Mouse (Mus musculus) E14TG2a.4 (cell line): ENCODE results near the gene Tmem179b.

Experiments
- CTCF ChIP-seq: conservative IDR thresholded peaks from 2 replicates; pipeline ENCODE4 v1.5.1; 2014; ENCODE audit warnings: low read length
- NANOG ChIP-seq: IDR thresholded peaks from 2 replicates; pipeline ENCODE4 v1.6.1; 2014; ENCODE audit warnings: borderline replicate concordance, low read length, mixed read lengths
- POU5F1 ChIP-seq: IDR thresholded peaks from 2 replicates; pipeline ENCODE4 v1.6.1; 2014; ENCODE audit warnings: low read length, borderline replicate concordance

DNA sequence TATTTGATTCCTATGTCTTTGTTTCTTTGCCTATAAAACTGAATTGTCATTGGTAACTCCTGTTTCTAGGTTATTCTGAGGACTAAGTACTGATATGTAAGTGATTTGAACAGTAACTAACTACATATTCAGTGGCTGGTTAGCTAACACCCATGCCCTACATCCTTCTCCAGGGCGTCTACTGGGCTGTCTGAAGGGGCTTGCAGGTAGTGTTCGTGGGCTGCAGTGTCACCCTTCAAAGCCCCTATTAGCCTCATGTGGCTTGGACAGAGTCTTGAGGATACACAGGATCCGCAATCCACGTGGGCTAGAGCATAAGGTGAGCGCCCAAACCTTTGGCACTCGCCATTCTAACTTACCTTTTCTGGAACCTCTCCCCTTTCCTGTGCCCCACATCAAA lies 34.6 kb downstream of the Tmem179b start:
- TF ChIP-seq CTCF = no peak
- no peak for TF ChIP-seq POU5F1
- no peak for TF ChIP-seq NANOG
